Mouse (Mus musculus) embryonic facial prominence, embryonic 13.5 days (tissue): ENCODE measurements at regions not wholly inside any gene's neighbourhood (a gene's known extent, or its start where the extent isn't known, plus 50 kb on each side); places are given as distances from the start of the nearest gene placed in this dataset.

Experiments
- ATAC-seq: fragments of 200-750 bp; cut with Nextera tagmentation; 2 replicates; pipeline ENCODE4 v1.8.0; 2017; ENCODE audit warnings: low read depth; ENCODE audit not compliant: insufficient number of reproducible peaks, insufficient read depth, low FRiP score, low TSS enrichment
- H3K27ac ChIP-seq: fragments of 300-500 bp; sonication (generic); 2 replicates; pipeline ENCODE4 v1.5.1; 2015; ENCODE audit warnings: moderate library complexity, mild to moderate bottlenecking, inconsistent platforms
- H3K27me3 ChIP-seq: fragments of 300-500 bp; sonication (generic); 2 replicates; pipeline ENCODE4 v1.6.1; 2015; ENCODE audit warnings: mild to moderate bottlenecking, inconsistent platforms
- H3K36me3 ChIP-seq: fragments of 300-500 bp; sonication (generic); 2 replicates; pipeline ENCODE4 v1.6.1; 2015; ENCODE audit warnings: mild to moderate bottlenecking, inconsistent platforms
- H3K4me1 ChIP-seq: fragments of 300-500 bp; sonication (generic); 2 replicates; pipeline ENCODE4 v1.6.1; 2015; ENCODE audit warnings: inconsistent platforms
- H3K4me2 ChIP-seq: fragments of 300-500 bp; sonication (generic); 2 replicates; pipeline ENCODE4 v1.6.1; 2015; ENCODE audit warnings: moderate library complexity, mild to moderate bottlenecking, inconsistent platforms
- H3K4me3 ChIP-seq: fragments of 300-500 bp; sonication (generic); 2 replicates; pipeline ENCODE4 v1.5.1; 2015; ENCODE audit warnings: mild to moderate bottlenecking, inconsistent platforms
- H3K9ac ChIP-seq: fragments of 300-500 bp; sonication (generic); 2 replicates; pipeline ENCODE4 v1.6.1; 2015; ENCODE audit warnings: mild to moderate bottlenecking, inconsistent platforms
- H3K9me3 ChIP-seq: fragments of 300-500 bp; sonication (generic); 2 replicates; pipeline ENCODE4 v1.6.1; 2016; ENCODE audit warnings: inconsistent platforms
- WGBS: fragments of 180-500 bp; shearing (Covaris S2); methylation state at CpG from one replicate; pipeline ENCODE4 v1.1.7; 2015; ENCODE audit warnings: mixed read lengths; 5-methylcytosine and 5-hydroxymethylcytosine counted together

GRCm38 (mm10) chr16:55537548-55537947 is 239.8 kb upstream of the Zpld1 start:
- Histone ChIP-seq H3K4me1 (no peaks in the 10 kb centered on the region), H3K27ac (no peak overlapping the region), H3K36me3 (no peaks in the 10 kb centered on the region), H3K9ac (no peak overlapping the region), H3K9me3 (no peaks in the 10 kb centered on the region), H3K27me3 (no peaks in the 10 kb centered on the region), H3K4me3 (no peak overlapping the region), H3K4me2 (no peak overlapping the region)
- 77% methylated on average over 5 of the region's 5 CpGs for WGBS
- ATAC-seq = no peak

- Histone ChIP-seq H3K27ac (no peak overlapping the region), H3K4me2 (no peak overlapping the region), H3K4me1 (no peaks in the 10 kb centered on the region), H3K27me3 (no peaks in the 10 kb centered on the region), H3K9me3 (no peaks in the 10 kb centered on the region), H3K4me3 (no peak overlapping the region), H3K9ac (no peak overlapping the region), H3K36me3 (no peaks in the 10 kb centered on the region)
- WGBS = 81% methylated on average over 3 of the region's 3 CpGs
- ATAC-seq = no peak
Observed at GRCm38 (mm10) chr16:55532686-55533085, 234.9 kb upstream of the Zpld1 start.

GRCm38 (mm10) chr16:55530844-55531243 is 233.1 kb upstream of the Zpld1 start:
- Histone ChIP-seq H3K4me1 (no peaks in the 10 kb centered on the region), H3K4me3 (no peak overlapping the region), H3K36me3 (no peaks in the 10 kb centered on the region), H3K27ac (no peak overlapping the region), H3K4me2 (no peak overlapping the region), H3K9ac (no peak overlapping the region), H3K9me3 (no peaks in the 10 kb centered on the region), H3K27me3 (no peaks in the 10 kb centered on the region)
- no peak for ATAC-seq

- Histone ChIP-seq H3K4me1 (no peaks in the 10 kb centered on the region), H3K9ac (no peak overlapping the region), H3K4me2 (no peak overlapping the region), H3K27me3 (no peaks in the 10 kb centered on the region), H3K4me3 (no peak overlapping the region), H3K9me3 (no peaks in the 10 kb centered on the region), H3K36me3 (no peaks in the 10 kb centered on the region), H3K27ac (no peak overlapping the region)
- no peak for ATAC-seq
- 89% methylated on average over 5 of the region's 5 CpGs for WGBS
Observed at GRCm38 (mm10) chr16:55527680-55528079, 229.9 kb upstream of the Zpld1 start.

GRCm38 (mm10) chr16:55526230-55526842 is 228.6 kb upstream of the Zpld1 start:
- H3K9me3 ChIP-seq = no peaks in the 10 kb centered on the region
- no peaks in the 10 kb centered on the region for H3K4me1 ChIP-seq
- H3K4me3 ChIP-seq = no peak overlapping the region
- 72% methylated on average over 5 of the region's 5 CpGs for WGBS
- no peak overlapping the region for H3K9ac ChIP-seq
- H3K27ac ChIP-seq = no peak overlapping the region
- H3K36me3 ChIP-seq = no peaks in the 10 kb centered on the region
- H3K4me2 ChIP-seq = no peak overlapping the region
- ATAC-seq = no peak
- no peaks in the 10 kb centered on the region for H3K27me3 ChIP-seq

- ATAC-seq = no peak
- Histone ChIP-seq H3K27me3 (no peaks in the 10 kb centered on the region), H3K27ac (no peak overlapping the region), H3K4me1 (no peaks in the 10 kb centered on the region), H3K9me3 (no peaks in the 10 kb centered on the region), H3K36me3 (no peaks in the 10 kb centered on the region), H3K4me2 (no peak overlapping the region), H3K4me3 (no peak overlapping the region), H3K9ac (no peak overlapping the region)
- WGBS = 89% methylated on average over 1 of the region's 1 CpGs
Observed at GRCm38 (mm10) chr16:55523264-55523663, 225.5 kb upstream of the Zpld1 start.

- H3K9me3 ChIP-seq = no peaks in the 10 kb centered on the region
- H3K4me1 ChIP-seq = no peaks in the 10 kb centered on the region
- H3K9ac ChIP-seq = no peak overlapping the region
- no peak overlapping the region for H3K4me2 ChIP-seq
- WGBS = 73% methylated on average over 1 of the region's 1 CpGs
- H3K36me3 ChIP-seq = no peaks in the 10 kb centered on the region
- ATAC-seq = no peak
- H3K27ac ChIP-seq = no peak overlapping the region
- no peaks in the 10 kb centered on the region for H3K27me3 ChIP-seq
- H3K4me3 ChIP-seq = no peak overlapping the region
Observed at GRCm38 (mm10) chr16:55522283-55522682, 224.5 kb upstream of the Zpld1 start.

- H3K9me3 ChIP-seq = no peaks in the 10 kb centered on the region
- H3K4me3 ChIP-seq = no peak overlapping the region
- no peaks in the 10 kb centered on the region for H3K27me3 ChIP-seq
- H3K36me3 ChIP-seq = no peaks in the 10 kb centered on the region
- no peak overlapping the region for H3K9ac ChIP-seq
- no peak overlapping the region for H3K27ac ChIP-seq
- no peak for ATAC-seq
- H3K4me1 ChIP-seq = no peaks in the 10 kb centered on the region
- WGBS = 92% methylated on average over 6 of the region's 6 CpGs
- H3K4me2 ChIP-seq = no peak overlapping the region
Observed at GRCm38 (mm10) chr16:55521421-55521971, 223.7 kb upstream of the Zpld1 start.

- 79% methylated on average over 6 of the region's 6 CpGs for WGBS
- ATAC-seq = no peak
- Histone ChIP-seq H3K9ac (no peak overlapping the region), H3K27ac (no peak overlapping the region), H3K9me3 (no peaks in the 10 kb centered on the region), H3K27me3 (no peaks in the 10 kb centered on the region), H3K4me3 (no peak overlapping the region), H3K4me2 (no peak overlapping the region), H3K4me1 (no peaks in the 10 kb centered on the region), H3K36me3 (no peaks in the 10 kb centered on the region)
Observed at GRCm38 (mm10) chr16:55520077-55520476, 222.3 kb upstream of the Zpld1 start.

- Histone ChIP-seq H3K27me3 (no peaks in the 10 kb centered on the region), H3K27ac (no peak overlapping the region), H3K4me1 (no peaks in the 10 kb centered on the region), H3K36me3 (no peaks in the 10 kb centered on the region), H3K4me3 (no peak overlapping the region), H3K9me3 (no peaks in the 10 kb centered on the region), H3K4me2 (no peak overlapping the region), H3K9ac (no peak overlapping the region)
- 76% methylated on average over 1 of the region's 1 CpGs for WGBS
- ATAC-seq = no peak
Observed at GRCm38 (mm10) chr16:55519646-55520045, 221.9 kb upstream of the Zpld1 start.

GRCm38 (mm10) chr16:55516994-55517393 is 219.2 kb upstream of the Zpld1 start:
- H3K36me3 ChIP-seq = no peaks in the 10 kb centered on the region
- H3K27ac ChIP-seq = no peak overlapping the region
- no peak overlapping the region for H3K4me3 ChIP-seq
- no peaks in the 10 kb centered on the region for H3K27me3 ChIP-seq
- ATAC-seq = no peak
- no peaks in the 10 kb centered on the region for H3K4me1 ChIP-seq
- H3K9ac ChIP-seq = no peak overlapping the region
- no peak overlapping the region for H3K4me2 ChIP-seq
- H3K9me3 ChIP-seq = no peaks in the 10 kb centered on the region
- whole genome bisulfite sequencing = 75% methylated on average over 4 of the region's 4 CpGs

- Histone ChIP-seq H3K36me3 (no peaks in the 10 kb centered on the region), H3K4me2 (peak overlapping the region; percentile 41), H3K4me3 (peak overlapping the region; percentile 9; the same call in 1 of the 2 replicates), H3K9me3 (no peaks in the 10 kb centered on the region), H3K27ac (no peak overlapping the region), H3K27me3 (no peaks in the 10 kb centered on the region), H3K4me1 (no peaks in the 10 kb centered on the region), H3K9ac (no peak overlapping the region)
- 42% methylated on average over 16 of the region's 16 CpGs for WGBS
- no peak for ATAC-seq
Observed at GRCm38 (mm10) chr16:55515228-55515696, 217.5 kb upstream of the Zpld1 start.
